Mouse (Mus musculus): ENCODE measurements at regions not wholly inside any gene's neighbourhood (a gene's known extent, or its start where the extent isn't known, plus 50 kb on each side); places are given as distances from the start of the nearest gene placed in this dataset.

- DNase-seq: no peak
Observed at GRCm38 (mm10) chr8:127757396-127757795, 601.0 kb upstream of the Nrp1 start.

- DNase-seq: no peak
Observed at GRCm38 (mm10) chr8:127759906-127760305, 598.5 kb upstream of the Nrp1 start.

GRCm38 (mm10) chr8:127765199-127765598 lies 593.2 kb upstream of the Nrp1 start:
- no peak for DNase-seq

GRCm38 (mm10) chr8:127768311-127768710 lies 590.1 kb upstream of the Nrp1 start:
- DNase-seq: no peak

- DNase-seq: no peak
Observed at GRCm38 (mm10) chr8:127769651-127770050, 588.8 kb upstream of the Nrp1 start.

- DNase-seq: no peak
Observed at GRCm38 (mm10) chr8:127771781-127772180, 586.6 kb upstream of the Nrp1 start.

- no peak for DNase-seq
Observed at GRCm38 (mm10) chr8:127772415-127772814, 586.0 kb upstream of the Nrp1 start.

GRCm38 (mm10) chr8:127772917-127773316 lies 585.5 kb upstream of the Nrp1 start:
- DNase-seq: no peak

GRCm38 (mm10) chr8:127774642-127775041 lies 583.8 kb upstream of the Nrp1 start:
- DNase-seq: no peak

- DNase-seq: no peak
Observed at GRCm38 (mm10) chr8:127775160-127775559, 583.2 kb upstream of the Nrp1 start.

GRCm38 (mm10) chr8:127775747-127776146 lies 582.7 kb upstream of the Nrp1 start:
- no peak for DNase-seq

GRCm38 (mm10) chr8:127778352-127779020 lies 579.9 kb upstream of the Nrp1 start:
- DNase-seq: no peak

- no peak for DNase-seq
Observed at GRCm38 (mm10) chr8:127779021-127779689, 579.2 kb upstream of the Nrp1 start.

- no peak for DNase-seq
Observed at GRCm38 (mm10) chr8:127780596-127780995, 577.8 kb upstream of the Nrp1 start.

- DNase-seq: no peak
Observed at GRCm38 (mm10) chr8:127781011-127781410, 577.4 kb upstream of the Nrp1 start.

GRCm38 (mm10) chr8:127792611-127793010 lies 565.8 kb upstream of the Nrp1 start:
- no peak for DNase-seq

- DNase-seq: no peak
Observed at GRCm38 (mm10) chr8:127799849-127800471, 558.4 kb upstream of the Nrp1 start.

GRCm38 (mm10) chr8:127802136-127802535 lies 556.3 kb upstream of the Nrp1 start:
- no peak for DNase-seq

GRCm38 (mm10) chr8:127802661-127803333 lies 555.6 kb upstream of the Nrp1 start:
- no peak for DNase-seq

- DNase-seq: no peak
Observed at GRCm38 (mm10) chr8:127809203-127810155, 548.9 kb upstream of the Nrp1 start.

GRCm38 (mm10) chr8:127811338-127811737 lies 547.1 kb upstream of the Nrp1 start:
- no peak for DNase-seq

- peak; percentile 30 for DNase-seq
Observed at GRCm38 (mm10) chr8:127814785-127815523, 543.5 kb upstream of the Nrp1 start.

All from thymus, postnatal 4 days (tissue).